Mouse (Mus musculus) mouse embryonic stem cell (cell line): ENCODE results near the gene Mapk8ip2.

Source experiments
- in situ Hi-C, 2 experiments: fragments of 300-500 bp; cut with MboI; formaldehyde crosslinking; loops; 1 replicate in 1 of 2; 3 replicates in 1 of 2; pipeline ENCODE4 v1.14.3; 2019 to 2020; ENCODE audit warnings: low sequenced_read_pairs in 2 of 2, low pct_unique_long_range_greater_than_20kb in 1 of 2, mixed read lengths in 1 of 2; ENCODE audit not compliant: unreplicated experiment in 1 of 2

Gene Mapk8ip2

GRCm38 (mm10) chr15:89475611-89476474 is 22.1 kb downstream of the Mapk8ip2 start:
- in situ Hi-C loops, result no loop called here

GRCm38 (mm10) chr15:89476475-89476815 is 22.7 kb downstream of the Mapk8ip2 start:
- in situ Hi-C loops, result no loop called here

- in situ Hi-C loops, result no loop called here
Observed at GRCm38 (mm10) chr15:89477091-89477491, 23.4 kb downstream of the Mapk8ip2 start, which contains the start of gene Arsa. Gene Arsa, minus strand, starts transcription at chr15:89477425.

DNA sequence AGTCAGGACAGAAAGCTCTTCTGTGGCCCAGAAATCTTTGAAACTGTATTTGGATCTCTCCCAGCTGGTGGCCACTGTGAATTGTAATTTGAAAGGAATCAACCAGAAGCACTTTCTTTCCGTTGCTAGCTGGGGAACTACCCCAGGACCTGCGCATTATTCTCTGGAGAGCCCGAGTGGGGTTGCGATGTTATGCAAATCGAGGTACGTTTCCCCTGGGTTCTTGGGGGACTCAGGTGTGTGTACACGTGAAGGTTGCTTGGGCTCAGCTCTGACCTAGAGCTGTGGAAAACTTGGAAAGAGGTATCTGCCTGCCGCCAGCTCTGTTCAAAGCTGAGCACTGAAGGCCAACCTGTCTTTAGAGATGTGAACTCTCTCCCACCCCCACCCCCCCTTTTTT is 24.1 kb downstream of the Mapk8ip2 start:
- in situ Hi-C loops, result no loop called here

DNA sequence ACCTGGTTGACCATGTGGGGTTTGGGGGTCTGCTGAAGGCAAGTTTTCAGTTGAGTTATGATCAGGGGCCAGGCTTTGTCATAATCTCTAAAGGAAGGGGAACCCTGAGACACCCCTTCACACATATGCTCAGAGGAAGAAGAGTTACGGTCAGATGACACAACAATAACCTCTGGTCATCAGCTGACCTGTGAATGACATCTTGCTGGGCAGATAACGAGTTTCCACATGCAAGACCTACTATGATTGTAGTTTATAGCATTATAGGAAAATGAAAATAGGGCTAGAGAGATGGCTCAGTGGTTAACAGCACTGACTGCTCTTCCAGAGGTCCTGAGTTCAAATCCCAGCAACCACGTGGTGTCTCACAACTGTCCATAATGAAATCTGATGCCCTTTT is 24.9 kb downstream of the Mapk8ip2 start:
- in situ Hi-C loops, result no loop called here

GRCm38 (mm10) chr15:89480584-89480983 is 26.9 kb downstream of the Mapk8ip2 start:
- in situ Hi-C loops, result no loop called here

- in situ Hi-C loops, result no loop called here
Observed at GRCm38 (mm10) chr15:89488182-89488581, 34.5 kb downstream of the Mapk8ip2 start.

GRCm38 (mm10) chr15:89488611-89489117 is 35.0 kb downstream of the Mapk8ip2 start:
- in situ Hi-C loops, result no loop called here

DNA sequence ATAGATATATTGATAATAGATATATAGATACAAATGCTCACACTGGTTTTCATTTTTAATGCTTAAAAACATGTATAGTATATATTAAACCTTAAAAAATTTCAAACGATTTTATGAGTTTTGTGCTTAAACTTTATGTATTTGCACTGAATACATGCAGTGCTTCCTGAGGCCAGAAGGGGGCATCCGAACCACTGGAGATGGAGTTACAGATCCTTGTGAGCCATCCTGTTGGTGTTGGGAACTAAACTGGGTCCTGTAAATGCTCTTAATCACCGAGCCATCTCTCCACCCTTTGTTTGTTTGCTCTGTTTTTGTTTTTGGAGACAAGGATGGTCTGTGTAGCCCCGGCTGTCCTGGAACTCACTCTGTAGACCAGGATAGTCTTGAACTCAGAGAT is 41.3 kb downstream of the Mapk8ip2 start:
- in situ Hi-C loops, result no loop called here

- in situ Hi-C loops, result no loop called here
Observed at GRCm38 (mm10) chr15:89496131-89496530, 42.4 kb downstream of the Mapk8ip2 start.

- in situ Hi-C loops, result no loop called here
Observed at GRCm38 (mm10) chr15:89496841-89497240, 43.1 kb downstream of the Mapk8ip2 start.

- in situ Hi-C loops, result no loop called here
Observed at GRCm38 (mm10) chr15:89497391-89498048, 43.8 kb downstream of the Mapk8ip2 start.

GRCm38 (mm10) chr15:89498049-89498960 is 44.6 kb downstream of the Mapk8ip2 start:
- in situ Hi-C loops, result no loop called here

GRCm38 (mm10) chr15:89498961-89499688 is 45.4 kb downstream of the Mapk8ip2 start, which contains the start of gene Shank3:
Gene Shank3, plus strand, starts transcription at chr15:89499623.
- in situ Hi-C loops, result no loop called here

GRCm38 (mm10) chr15:89499784-89500220 is 46.1 kb downstream of the Mapk8ip2 start:
- in situ Hi-C loops, result no loop called here

GRCm38 (mm10) chr15:89500221-89500791 is 46.6 kb downstream of the Mapk8ip2 start:
- in situ Hi-C loops, result no loop called here

DNA sequence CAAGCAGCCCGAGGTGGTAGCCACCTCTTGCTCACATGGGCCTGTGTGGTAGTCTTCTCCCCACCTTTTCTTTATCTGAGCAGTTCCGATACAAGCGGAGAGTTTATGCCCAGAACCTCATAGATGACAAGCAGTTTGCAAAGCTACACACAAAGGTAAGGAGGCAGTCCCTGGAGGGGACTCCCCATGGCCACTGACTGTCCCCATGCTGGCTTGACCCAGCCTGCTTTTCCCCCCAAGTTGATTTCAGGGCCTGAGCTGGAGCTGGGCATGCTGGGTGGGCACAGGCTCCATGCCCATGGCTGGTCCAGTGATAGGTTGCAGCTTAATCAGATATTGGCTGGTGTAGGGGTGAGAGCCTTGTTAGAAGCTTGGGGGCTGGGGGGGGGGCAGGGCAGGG is 47.6 kb downstream of the Mapk8ip2 start:
- in situ Hi-C loops, result no loop called here

- in situ Hi-C loops, result no loop called here
Observed at GRCm38 (mm10) chr15:89504838-89505237, 51.1 kb downstream of the Mapk8ip2 start.
